Mouse (Mus musculus): ENCODE measurements around the gene Anxa4. TPM values are rescaled to one million over a fixed set of nuclear protein-coding genes. Genes with fewer than 3 reads are reported as not detected.
A peak's percentile ranks its signal among the peaks of the same experiment; 100 is the strongest.

Anxa4 gene
- polyA plus RNA-seq (2014; fragmentation: Nextera tagmentation; extraction: Ambion mirVana) = 166 and 167 TPM in 2 replicates

DNA sequence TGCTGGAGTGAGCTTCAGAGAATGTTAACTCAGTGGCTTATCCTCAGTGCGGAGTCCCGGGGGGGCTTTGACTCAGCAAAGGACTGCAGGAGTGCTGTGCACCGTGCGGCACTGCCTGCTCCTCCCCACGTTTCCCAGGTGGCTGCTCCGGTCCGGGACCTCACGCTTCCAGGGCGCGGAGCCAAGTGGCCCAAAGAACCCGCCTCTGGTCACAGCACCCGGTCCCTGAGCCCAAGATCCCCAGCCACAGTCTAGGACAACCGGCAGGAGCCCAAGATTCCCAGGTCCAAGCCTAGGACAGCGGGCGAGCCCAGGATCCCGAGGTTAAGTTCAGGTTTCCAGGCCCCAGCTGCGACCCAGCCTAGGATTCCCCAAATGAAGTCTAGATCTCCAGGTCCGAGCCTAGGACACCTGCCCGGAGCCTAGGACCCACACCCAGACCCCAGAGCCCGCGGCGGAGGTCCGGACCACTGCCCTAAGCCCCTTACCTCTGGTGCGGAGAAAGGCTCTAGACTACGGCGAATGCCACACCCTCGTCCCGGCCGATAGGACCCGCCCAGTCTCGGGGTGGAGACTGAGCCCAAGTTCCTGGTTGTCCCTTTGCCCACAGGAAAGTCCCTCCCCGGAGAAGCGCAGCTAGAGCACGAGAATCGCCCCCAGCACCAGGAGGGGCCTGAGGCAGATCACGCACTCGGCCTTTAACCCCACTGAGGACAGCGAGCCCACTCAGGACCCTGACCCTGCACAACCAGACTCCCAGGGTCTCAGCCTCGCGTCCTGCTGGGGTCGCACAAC is at the start of gene Anxa4:
TSS of gene Anxa4 (minus strand) at position 564 of the 795 bp plus-strand sequence.
- H3K27ac ChIP-seq (ENCODE audit: low read depth) = peak within 1 kb of the TSS; percentile 6; the same call in 1 of the 2 replicates
- peak within 1 kb of the TSS; percentile 63 for H3K4me3 ChIP-seq (ENCODE audit: low read depth, low read length)
- H3K9me3 ChIP-seq (ENCODE audit: control insufficient read depth, low read length) = no peaks in the 10 kb centered on the region
- DNase-seq (ENCODE audit: low spot score) = peak; percentile 83
- WGBS = under 1% methylated on average over 41 of the region's 41 CpGs
- H3K27me3 ChIP-seq (replicated peaks; ENCODE audit: control insufficient read depth, insufficient read depth, low read length) = peaks cover 8% of the 10 kb centered on the region
- H3K9ac ChIP-seq (ENCODE audit: low read length) = peak within 1 kb of the TSS; percentile 63
- ATAC-seq (replicated peaks; ENCODE audit: low FRiP score, low TSS enrichment, low read depth) = peak; percentile 86
- no peaks in the 10 kb centered on the region for H3K36me3 ChIP-seq (ENCODE audit: control insufficient read depth, insufficient read depth, low read length)
- H3K4me1 ChIP-seq (replicated peaks; ENCODE audit: control insufficient read depth, insufficient read depth, low read length) = peaks cover 4% of the 10 kb centered on the region; the same call in 1 of the 2 replicates
- H3K4me2 ChIP-seq (ENCODE audit: low read length) = peak within 1 kb of the TSS; percentile 96

DNA sequence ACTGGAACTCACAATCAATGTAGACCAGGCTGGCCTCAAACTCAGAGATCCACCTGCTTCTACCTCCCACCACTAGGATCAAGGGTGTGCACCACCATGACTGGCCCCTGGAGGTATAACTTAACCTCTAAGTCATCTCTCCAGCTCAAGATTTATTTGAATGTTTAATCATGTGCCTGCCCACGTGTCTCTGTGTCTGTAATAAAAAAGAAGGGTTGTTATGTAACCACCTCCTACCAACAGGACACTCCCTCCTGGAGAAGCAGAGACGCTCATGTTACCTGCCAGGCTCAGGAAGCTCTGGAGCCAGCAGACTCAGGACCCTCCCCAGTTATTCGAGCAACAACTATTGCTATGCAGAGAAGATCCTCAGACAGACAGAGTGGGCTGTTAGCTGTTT is 48.6 kb upstream of the Anxa4 start:
- H3K4me3 ChIP-seq (ENCODE audit: low read depth, low read length) = no peak overlapping the region
- no peak for ATAC-seq (replicated peaks; ENCODE audit: low FRiP score, low TSS enrichment, low read depth)

GRCm38 (mm10) chr6:86839089-86839488 is 45.7 kb upstream of the Anxa4 start:
- H3K4me2 ChIP-seq (ENCODE audit: low read length) = no peak overlapping the region
- no peaks in the 10 kb centered on the region for H3K4me1 ChIP-seq (replicated peaks; ENCODE audit: control insufficient read depth, insufficient read depth, low read length)
- H3K27ac ChIP-seq (ENCODE audit: low read depth) = no peak overlapping the region
- no peak for ATAC-seq (replicated peaks; ENCODE audit: low FRiP score, low TSS enrichment, low read depth)
- H3K9me3 ChIP-seq (ENCODE audit: control insufficient read depth, low read length) = no peaks in the 10 kb centered on the region
- WGBS = 74% methylated on average over 2 of the region's 2 CpGs
- no peak overlapping the region for H3K9ac ChIP-seq (ENCODE audit: low read length)
- DNase-seq (ENCODE audit: low spot score) = no peak
- H3K27me3 ChIP-seq (replicated peaks; ENCODE audit: control insufficient read depth, insufficient read depth, low read length) = no peaks in the 10 kb centered on the region
- no peak overlapping the region for H3K4me3 ChIP-seq (ENCODE audit: low read depth, low read length)
- H3K36me3 ChIP-seq (ENCODE audit: control insufficient read depth, insufficient read depth, low read length) = no peaks in the 10 kb centered on the region

More for the DNA sequence above, 48.6 kb upstream of the Anxa4 start:
- H3K9ac ChIP-seq (ENCODE audit: low read length) = no peak overlapping the region
- H3K4me1 ChIP-seq (replicated peaks; ENCODE audit: control insufficient read depth, insufficient read depth, low read length) = no peaks in the 10 kb centered on the region
- no peaks in the 10 kb centered on the region for H3K9me3 ChIP-seq (ENCODE audit: control insufficient read depth, low read length)
- H3K27ac ChIP-seq (ENCODE audit: low read depth) = no peak overlapping the region
- 41% methylated on average over 3 of the region's 3 CpGs for WGBS
- H3K4me2 ChIP-seq (ENCODE audit: low read length) = no peak overlapping the region
- DNase-seq (ENCODE audit: low spot score) = no peak
- no peaks in the 10 kb centered on the region for H3K27me3 ChIP-seq (replicated peaks; ENCODE audit: control insufficient read depth, insufficient read depth, low read length)
- no peaks in the 10 kb centered on the region for H3K36me3 ChIP-seq (ENCODE audit: control insufficient read depth, insufficient read depth, low read length)

DNA sequence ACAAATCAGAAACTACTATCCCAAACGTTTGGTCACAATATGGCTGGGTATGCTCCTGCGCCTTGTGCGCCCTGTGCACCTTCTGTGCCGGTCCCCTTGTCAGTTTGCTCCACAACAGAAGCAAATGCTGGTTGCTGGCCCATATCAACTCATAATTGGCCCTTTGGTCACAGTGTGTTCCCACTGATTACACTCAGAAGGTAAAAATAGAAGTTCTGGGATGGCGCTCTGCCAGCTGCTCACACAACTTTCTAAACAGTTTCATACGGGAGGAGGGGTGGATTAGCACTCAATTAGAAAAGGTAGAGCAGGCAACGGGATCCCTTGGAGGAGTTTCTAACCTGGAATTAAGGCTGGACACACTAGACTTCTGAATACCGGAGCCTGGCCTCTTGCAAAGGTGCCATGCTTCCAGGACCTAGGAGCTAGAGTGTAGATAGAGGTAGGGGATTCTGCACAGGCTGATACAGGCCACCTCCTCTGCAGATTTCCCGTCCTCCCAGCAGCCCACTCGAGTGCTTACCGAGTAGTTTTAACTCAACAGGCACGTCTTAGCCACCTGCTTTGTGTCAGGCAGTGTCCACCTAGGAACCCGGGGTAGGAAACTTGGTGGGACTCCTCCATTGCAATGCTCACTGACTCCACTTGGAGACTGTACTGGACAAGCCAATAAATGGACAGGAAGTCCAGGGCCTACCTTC is 39.6 kb upstream of the Anxa4 start:
- no peaks in the 10 kb centered on the region for H3K36me3 ChIP-seq (ENCODE audit: control insufficient read depth, insufficient read depth, low read length)
- no peaks in the 10 kb centered on the region for H3K27me3 ChIP-seq (replicated peaks; ENCODE audit: control insufficient read depth, insufficient read depth, low read length)
- H3K4me1 ChIP-seq (replicated peaks; ENCODE audit: control insufficient read depth, insufficient read depth, low read length) = peaks cover 7% of the 10 kb centered on the region; the same call in 1 of the 2 replicates
- no peaks in the 10 kb centered on the region for H3K9me3 ChIP-seq (ENCODE audit: control insufficient read depth, low read length)
- no peak overlapping the region for H3K4me2 ChIP-seq (ENCODE audit: low read length)
- DNase-seq (ENCODE audit: low spot score) = no peak
- no peak overlapping the region for H3K4me3 ChIP-seq (ENCODE audit: low read depth, low read length)
- no peak for ATAC-seq (replicated peaks; ENCODE audit: low FRiP score, low TSS enrichment, low read depth)
- 70% methylated on average over 13 of the region's 13 CpGs for WGBS
- H3K27ac ChIP-seq (ENCODE audit: low read depth) = no peak overlapping the region
- H3K9ac ChIP-seq (ENCODE audit: low read length) = no peak overlapping the region

DNA sequence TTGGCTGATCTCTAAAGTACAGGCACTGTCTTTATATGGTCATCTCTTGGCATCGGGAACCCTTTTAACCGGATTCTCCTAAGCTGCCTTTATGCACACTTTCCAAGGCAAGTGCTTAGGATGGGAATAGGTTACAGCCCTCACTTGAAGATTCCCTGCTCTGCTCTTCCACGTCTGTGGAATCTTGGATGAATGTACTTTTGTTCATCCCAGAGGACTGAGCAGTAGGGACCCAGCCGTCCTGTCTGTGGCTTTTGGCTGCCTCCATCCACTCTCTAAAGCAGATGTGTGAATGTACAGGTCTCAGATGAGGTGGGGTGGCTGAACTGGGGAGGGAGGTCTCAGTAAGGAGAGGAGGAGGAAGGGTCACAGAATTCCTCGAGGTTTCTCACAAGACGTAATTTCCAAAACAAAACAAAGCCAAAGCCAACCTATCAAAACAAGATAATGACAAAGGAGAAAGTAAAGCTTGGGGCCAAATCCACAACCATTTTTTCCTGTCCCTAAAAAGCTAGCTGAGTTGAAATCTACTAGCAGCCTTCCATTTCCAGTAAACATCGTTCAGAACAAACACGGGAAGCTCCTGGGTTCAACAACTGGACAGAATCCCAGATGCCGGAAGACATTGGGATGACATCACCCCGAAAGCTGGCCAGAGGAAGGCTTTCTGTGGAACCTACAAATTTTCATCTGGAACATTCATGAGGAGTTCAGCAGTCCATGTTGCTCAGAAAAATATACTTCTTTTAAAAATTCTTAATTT is 37.5 kb upstream of the Anxa4 start:
- 0 out of 2 replicates have a peak, but pooled peaks have one; percentile 58 for ATAC-seq (replicated peaks; ENCODE audit: low FRiP score, low TSS enrichment, low read depth)
- Histone ChIP-seq H3K27me3 (replicated peaks; ENCODE audit: control insufficient read depth, insufficient read depth, low read length) (no peaks in the 10 kb centered on the region), H3K4me1 (replicated peaks; ENCODE audit: control insufficient read depth, insufficient read depth, low read length) (peaks cover 7% of the 10 kb centered on the region; the same call in 1 of the 2 replicates), H3K36me3 (ENCODE audit: control insufficient read depth, insufficient read depth, low read length) (no peaks in the 10 kb centered on the region), H3K9me3 (ENCODE audit: control insufficient read depth, low read length) (no peaks in the 10 kb centered on the region), H3K4me3 (ENCODE audit: low read depth, low read length) (no peak overlapping the region), H3K4me2 (ENCODE audit: low read length) (no peak overlapping the region), H3K9ac (ENCODE audit: low read length) (no peak overlapping the region), H3K27ac (ENCODE audit: low read depth) (peak overlapping the region; percentile 55)
- DNase-seq (ENCODE audit: low spot score) = no peak
- 50% methylated on average over 10 of the region's 10 CpGs for WGBS

GRCm38 (mm10) chr6:86829768-86830167 is 36.4 kb upstream of the Anxa4 start:
- no peaks in the 10 kb centered on the region for H3K27me3 ChIP-seq (replicated peaks; ENCODE audit: control insufficient read depth, insufficient read depth, low read length)
- WGBS = 82% methylated on average over 6 of the region's 6 CpGs
- H3K9ac ChIP-seq (ENCODE audit: low read length) = no peak overlapping the region
- H3K4me3 ChIP-seq (ENCODE audit: low read depth, low read length) = no peak overlapping the region
- H3K9me3 ChIP-seq (ENCODE audit: control insufficient read depth, low read length) = no peaks in the 10 kb centered on the region
- DNase-seq (ENCODE audit: low spot score) = no peak
- no peak for ATAC-seq (replicated peaks; ENCODE audit: low FRiP score, low TSS enrichment, low read depth)
- peaks cover 7% of the 10 kb centered on the region; the same call in 1 of the 2 replicates for H3K4me1 ChIP-seq (replicated peaks; ENCODE audit: control insufficient read depth, insufficient read depth, low read length)
- H3K36me3 ChIP-seq (ENCODE audit: control insufficient read depth, insufficient read depth, low read length) = no peaks in the 10 kb centered on the region
- H3K4me2 ChIP-seq (ENCODE audit: low read length) = no peak overlapping the region
- no peak overlapping the region for H3K27ac ChIP-seq (ENCODE audit: low read depth)

DNA sequence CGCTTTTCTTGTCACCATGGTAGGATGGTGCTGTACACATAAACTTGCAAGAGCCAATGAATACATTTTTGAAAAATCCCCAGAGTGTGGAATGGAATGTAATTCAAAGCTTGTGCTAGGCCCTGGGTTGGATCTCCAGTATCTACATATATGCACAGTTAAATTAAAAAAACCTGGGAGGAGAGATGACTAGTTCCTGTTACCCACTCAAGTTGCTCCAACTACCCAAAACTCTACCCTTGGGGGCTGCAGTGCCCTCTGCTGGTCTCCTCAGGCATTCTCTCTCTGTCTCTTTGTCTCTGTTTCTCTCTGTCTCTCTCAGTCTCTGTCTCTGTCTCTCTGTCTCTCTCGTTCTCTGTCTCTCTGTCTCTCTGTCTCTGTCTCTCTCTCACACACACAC is 34.0 kb upstream of the Anxa4 start:
- Histone ChIP-seq H3K4me3 (ENCODE audit: low read depth, low read length) (no peak overlapping the region), H3K4me1 (replicated peaks; ENCODE audit: control insufficient read depth, insufficient read depth, low read length) (peaks cover 4% of the 10 kb centered on the region), H3K27me3 (replicated peaks; ENCODE audit: control insufficient read depth, insufficient read depth, low read length) (no peaks in the 10 kb centered on the region), H3K9me3 (ENCODE audit: control insufficient read depth, low read length) (no peaks in the 10 kb centered on the region), H3K27ac (ENCODE audit: low read depth) (no peak overlapping the region), H3K9ac (ENCODE audit: low read length) (no peak overlapping the region), H3K36me3 (ENCODE audit: control insufficient read depth, insufficient read depth, low read length) (no peaks in the 10 kb centered on the region), H3K4me2 (ENCODE audit: low read length) (no peak overlapping the region)
- 83% methylated on average over 2 of the region's 2 CpGs for WGBS
- no peak for ATAC-seq (replicated peaks; ENCODE audit: low FRiP score, low TSS enrichment, low read depth)
- no peak for DNase-seq (ENCODE audit: low spot score)

DNA sequence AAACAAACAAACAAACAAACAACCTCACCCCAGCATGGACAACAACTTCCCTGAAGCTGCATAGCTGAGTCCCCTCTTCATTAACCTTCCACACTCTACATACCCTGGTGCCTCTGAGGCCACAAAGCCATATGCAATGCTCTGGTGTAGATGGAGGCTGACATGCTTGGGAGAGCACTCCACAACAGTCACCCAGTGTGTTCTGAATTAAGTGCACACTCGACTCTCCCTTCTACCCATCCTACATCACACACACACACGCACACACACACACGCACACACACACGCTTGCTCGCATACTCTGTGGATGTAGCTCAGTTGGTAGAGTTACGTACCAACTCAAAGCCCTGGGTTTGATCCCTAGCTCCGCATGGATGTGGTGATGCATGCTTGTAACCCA is 31.0 kb upstream of the Anxa4 start:
- H3K4me2 ChIP-seq (ENCODE audit: low read length) = no peak overlapping the region
- no peaks in the 10 kb centered on the region for H3K27me3 ChIP-seq (replicated peaks; ENCODE audit: control insufficient read depth, insufficient read depth, low read length)
- H3K9ac ChIP-seq (ENCODE audit: low read length) = no peak overlapping the region
- H3K4me1 ChIP-seq (replicated peaks; ENCODE audit: control insufficient read depth, insufficient read depth, low read length) = no peaks in the 10 kb centered on the region; the same call in 1 of the 2 replicates
- 91% methylated on average over 7 of the region's 7 CpGs for WGBS
- no peak overlapping the region for H3K27ac ChIP-seq (ENCODE audit: low read depth)
- no peaks in the 10 kb centered on the region for H3K9me3 ChIP-seq (ENCODE audit: control insufficient read depth, low read length)
- DNase-seq (ENCODE audit: low spot score) = no peak
- ATAC-seq (replicated peaks; ENCODE audit: low FRiP score, low TSS enrichment, low read depth) = no peak
- H3K4me3 ChIP-seq (ENCODE audit: low read depth, low read length) = no peak overlapping the region
- no peaks in the 10 kb centered on the region for H3K36me3 ChIP-seq (ENCODE audit: control insufficient read depth, insufficient read depth, low read length)

Data from intestine, embryonic 14.5 days (tissue).